Mouse (Mus musculus): ENCODE measurements at regions not wholly inside any gene's neighbourhood (a gene's known extent, or its start where the extent isn't known, plus 50 kb on each side); places are given as distances from the start of the nearest gene placed in this dataset.

GRCm38 (mm10) chr8:126765693-126766238, 172.0 kb upstream of the Irf2bp2 start:
- no peak for ATAC-seq
- WGBS: 89% methylated on average over 6 of the region's 6 CpGs
- Histone ChIP-seq H3K27ac (ENCODE audit: low read depth, low read length) (no peak overlapping the region), H3K36me3 (ENCODE audit: control insufficient read depth, insufficient read depth, low read length) (no peaks in the 10 kb centered on the region), H3K27me3 (replicated peaks; ENCODE audit: control insufficient read depth, insufficient read depth, low read length) (no peaks in the 10 kb centered on the region), H3K4me2 (ENCODE audit: low read length) (no peak overlapping the region), H3K9me3 (ENCODE audit: control insufficient read depth, low read length) (no peaks in the 10 kb centered on the region), H3K4me3 (ENCODE audit: low read length) (no peak overlapping the region), H3K9ac (ENCODE audit: low read depth, low read length) (no peak overlapping the region), H3K4me1 (ENCODE audit: control insufficient read depth, insufficient read depth, low read depth, low read length) (no peaks in the 10 kb centered on the region)

GRCm38 (mm10) chr8:126763600-126763999, 169.8 kb upstream of the Irf2bp2 start:
- H3K4me3 ChIP-seq (ENCODE audit: low read length): no peak overlapping the region
- no peak overlapping the region for H3K27ac ChIP-seq (ENCODE audit: low read depth, low read length)
- no peaks in the 10 kb centered on the region for H3K4me1 ChIP-seq (ENCODE audit: control insufficient read depth, insufficient read depth, low read depth, low read length)
- H3K27me3 ChIP-seq (replicated peaks; ENCODE audit: control insufficient read depth, insufficient read depth, low read length): no peaks in the 10 kb centered on the region
- 80% methylated on average over 7 of the region's 7 CpGs for WGBS
- no peaks in the 10 kb centered on the region for H3K36me3 ChIP-seq (ENCODE audit: control insufficient read depth, insufficient read depth, low read length)
- no peak overlapping the region for H3K9ac ChIP-seq (ENCODE audit: low read depth, low read length)
- no peak overlapping the region for H3K4me2 ChIP-seq (ENCODE audit: low read length)
- no peak for ATAC-seq
- H3K9me3 ChIP-seq (ENCODE audit: control insufficient read depth, low read length): no peaks in the 10 kb centered on the region

GRCm38 (mm10) chr8:126759711-126760110, 165.9 kb upstream of the Irf2bp2 start:
- H3K9ac ChIP-seq (ENCODE audit: low read depth, low read length): no peak overlapping the region
- H3K9me3 ChIP-seq (ENCODE audit: control insufficient read depth, low read length): no peaks in the 10 kb centered on the region
- no peak for ATAC-seq
- H3K4me3 ChIP-seq (ENCODE audit: low read length): no peak overlapping the region
- no peak overlapping the region for H3K4me2 ChIP-seq (ENCODE audit: low read length)
- H3K27ac ChIP-seq (ENCODE audit: low read depth, low read length): no peak overlapping the region
- WGBS: 72% methylated on average over 7 of the region's 7 CpGs
- H3K27me3 ChIP-seq (replicated peaks; ENCODE audit: control insufficient read depth, insufficient read depth, low read length): no peaks in the 10 kb centered on the region
- no peaks in the 10 kb centered on the region for H3K36me3 ChIP-seq (ENCODE audit: control insufficient read depth, insufficient read depth, low read length)
- H3K4me1 ChIP-seq (ENCODE audit: control insufficient read depth, insufficient read depth, low read depth, low read length): no peaks in the 10 kb centered on the region

- Histone ChIP-seq H3K4me1 (ENCODE audit: control insufficient read depth, insufficient read depth, low read depth, low read length) (no peaks in the 10 kb centered on the region), H3K36me3 (ENCODE audit: control insufficient read depth, insufficient read depth, low read length) (no peaks in the 10 kb centered on the region), H3K4me2 (ENCODE audit: low read length) (no peak overlapping the region), H3K27me3 (replicated peaks; ENCODE audit: control insufficient read depth, insufficient read depth, low read length) (no peaks in the 10 kb centered on the region), H3K9me3 (ENCODE audit: control insufficient read depth, low read length) (no peaks in the 10 kb centered on the region), H3K27ac (ENCODE audit: low read depth, low read length) (no peak overlapping the region), H3K9ac (ENCODE audit: low read depth, low read length) (no peak overlapping the region), H3K4me3 (ENCODE audit: low read length) (no peak overlapping the region)
- 91% methylated on average over 4 of the region's 4 CpGs for WGBS
- no peak for ATAC-seq
Measured at GRCm38 (mm10) chr8:126758951-126759350, 165.2 kb upstream of the Irf2bp2 start.

GRCm38 (mm10) chr8:126757951-126758757, 164.4 kb upstream of the Irf2bp2 start:
- no peaks in the 10 kb centered on the region for H3K27me3 ChIP-seq (replicated peaks; ENCODE audit: control insufficient read depth, insufficient read depth, low read length)
- peaks cover 5% of the 10 kb centered on the region for H3K4me1 ChIP-seq (ENCODE audit: control insufficient read depth, insufficient read depth, low read depth, low read length)
- no peaks in the 10 kb centered on the region for H3K36me3 ChIP-seq (ENCODE audit: control insufficient read depth, insufficient read depth, low read length)
- no peak overlapping the region for H3K9ac ChIP-seq (ENCODE audit: low read depth, low read length)
- H3K27ac ChIP-seq (ENCODE audit: low read depth, low read length): no peak overlapping the region
- ATAC-seq: no peak
- no peaks in the 10 kb centered on the region for H3K9me3 ChIP-seq (ENCODE audit: control insufficient read depth, low read length)
- 75% methylated on average over 12 of the region's 12 CpGs for WGBS
- H3K4me2 ChIP-seq (ENCODE audit: low read length): no peak overlapping the region
- no peak overlapping the region for H3K4me3 ChIP-seq (ENCODE audit: low read length)

GRCm38 (mm10) chr8:126756300-126757097, 162.7 kb upstream of the Irf2bp2 start:
- Histone ChIP-seq H3K4me3 (ENCODE audit: low read length) (no peak overlapping the region), H3K4me1 (ENCODE audit: control insufficient read depth, insufficient read depth, low read depth, low read length) (peaks cover 5% of the 10 kb centered on the region), H3K36me3 (ENCODE audit: control insufficient read depth, insufficient read depth, low read length) (no peaks in the 10 kb centered on the region), H3K27ac (ENCODE audit: low read depth, low read length) (no peak overlapping the region), H3K9me3 (ENCODE audit: control insufficient read depth, low read length) (no peaks in the 10 kb centered on the region), H3K4me2 (ENCODE audit: low read length) (no peak overlapping the region), H3K27me3 (replicated peaks; ENCODE audit: control insufficient read depth, insufficient read depth, low read length) (no peaks in the 10 kb centered on the region), H3K9ac (ENCODE audit: low read depth, low read length) (no peak overlapping the region)
- no peak for ATAC-seq
- 75% methylated on average over 8 of the region's 8 CpGs for WGBS

- no peak overlapping the region for H3K4me3 ChIP-seq (ENCODE audit: low read length)
- H3K36me3 ChIP-seq (ENCODE audit: control insufficient read depth, insufficient read depth, low read length): no peaks in the 10 kb centered on the region
- no peak for ATAC-seq
- no peak overlapping the region for H3K4me2 ChIP-seq (ENCODE audit: low read length)
- no peak overlapping the region for H3K9ac ChIP-seq (ENCODE audit: low read depth, low read length)
- peaks cover 5% of the 10 kb centered on the region for H3K4me1 ChIP-seq (ENCODE audit: control insufficient read depth, insufficient read depth, low read depth, low read length)
- WGBS: 87% methylated on average over 5 of the region's 5 CpGs
- no peaks in the 10 kb centered on the region for H3K27me3 ChIP-seq (replicated peaks; ENCODE audit: control insufficient read depth, insufficient read depth, low read length)
- no peak overlapping the region for H3K27ac ChIP-seq (ENCODE audit: low read depth, low read length)
- H3K9me3 ChIP-seq (ENCODE audit: control insufficient read depth, low read length): no peaks in the 10 kb centered on the region
Measured at GRCm38 (mm10) chr8:126755669-126756068, 161.9 kb upstream of the Irf2bp2 start.

GRCm38 (mm10) chr8:126754361-126754809, 160.6 kb upstream of the Irf2bp2 start:
- H3K27me3 ChIP-seq (replicated peaks; ENCODE audit: control insufficient read depth, insufficient read depth, low read length): no peaks in the 10 kb centered on the region
- no peak overlapping the region for H3K9ac ChIP-seq (ENCODE audit: low read depth, low read length)
- ATAC-seq: peak; percentile 27; the same call in 1 of the 2 replicates
- 78% methylated on average over 8 of the region's 8 CpGs for WGBS
- no peaks in the 10 kb centered on the region for H3K36me3 ChIP-seq (ENCODE audit: control insufficient read depth, insufficient read depth, low read length)
- H3K4me1 ChIP-seq (ENCODE audit: control insufficient read depth, insufficient read depth, low read depth, low read length): peaks cover 5% of the 10 kb centered on the region
- H3K27ac ChIP-seq (ENCODE audit: low read depth, low read length): no peak overlapping the region
- H3K4me3 ChIP-seq (ENCODE audit: low read length): no peak overlapping the region
- no peaks in the 10 kb centered on the region for H3K9me3 ChIP-seq (ENCODE audit: control insufficient read depth, low read length)
- no peak overlapping the region for H3K4me2 ChIP-seq (ENCODE audit: low read length)

Measured in hindbrain, embryonic 16.5 days (tissue).